Comparison of ENCODE assay signal across 30 mouse cellular contexts in the genomic region with DNA sequence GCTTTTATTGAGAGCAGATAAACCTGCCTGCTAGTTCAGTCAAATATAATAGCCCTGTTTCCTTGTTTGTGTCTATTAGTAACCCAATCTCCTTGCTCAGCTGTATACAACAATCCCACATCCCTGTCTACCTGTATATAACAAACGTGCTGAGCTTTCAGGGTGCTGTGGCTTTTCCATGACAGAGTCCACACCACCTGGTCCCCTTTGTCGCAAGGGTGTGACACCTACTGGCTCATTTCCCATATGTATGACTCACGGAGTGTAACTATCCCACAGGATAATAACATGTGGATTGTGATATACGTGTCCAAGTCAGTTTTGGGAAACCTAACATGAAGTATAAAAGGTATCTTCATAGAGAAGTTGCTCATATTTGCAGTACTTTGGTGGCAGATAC. TPM values are rescaled to one million over a fixed set of nuclear protein-coding genes. Genes with fewer than 3 reads are reported as not detected.
DNase-seq lines count a peak whose midpoint lies in the region; ATAC-seq and TF ChIP-seq lines count a peak whose summit lies in the region.
"Had no signal": no experiment of that assay in that cellular context is flagged by ENCODE, and none has a peak within 500 bp of the region (broad histone marks: within the 10 kb centered on the region; RNA-seq: fewer than 3 reads in every experiment).

No protein-coding gene starts in this region.

- H3K9me3 ChIP-seq in intestine, postnatal 0 days (ENCODE audit: control insufficient read depth), result no peaks in the 10 kb centered on the region
- no peaks in the 10 kb centered on the region for H3K9me3 ChIP-seq in intestine, embryonic 16.5 days (ENCODE audit: control insufficient read depth, low read length)
- H3K9me3 ChIP-seq in stomach, embryonic 16.5 days (replicated peaks; ENCODE audit: control insufficient read depth, low read length), result no peaks in the 10 kb centered on the region
- H3K9me3 ChIP-seq: forebrain, embryonic 12.5 days; forebrain, embryonic 15.5 days; intestine, embryonic 15.5 days had no signal

- no peak overlapping the region for H3K9ac ChIP-seq in intestine, postnatal 0 days (ENCODE audit: low read depth, low read length)
- H3K9ac ChIP-seq in intestine, embryonic 16.5 days (ENCODE audit: low read depth, low read length), result no peak overlapping the region
- no peak overlapping the region for H3K9ac ChIP-seq in stomach, embryonic 16.5 days (ENCODE audit: low read length)
- H3K9ac ChIP-seq: embryonic facial prominence, embryonic 12.5 days; forebrain, embryonic 12.5 days; forebrain, embryonic 15.5 days; hindbrain, embryonic 13.5 days; intestine, embryonic 15.5 days had no signal

- H3K27me3 ChIP-seq in intestine, postnatal 0 days (replicated peaks; ENCODE audit: control insufficient read depth, insufficient read depth, low read length), result no peaks in the 10 kb centered on the region
- H3K27me3 ChIP-seq in intestine, embryonic 16.5 days (replicated peaks; ENCODE audit: control insufficient read depth, insufficient read depth, low read length), result no peaks in the 10 kb centered on the region
- H3K27me3 ChIP-seq in C2C12 (ENCODE audit: control insufficient read depth, insufficient read depth, insufficient read length), result peaks cover 3% of the 10 kb centered on the region
- no peaks in the 10 kb centered on the region for H3K27me3 ChIP-seq in stomach, embryonic 16.5 days (ENCODE audit: control insufficient read depth, insufficient read depth, low read length)
- H3K27me3 ChIP-seq: embryonic facial prominence, embryonic 12.5 days; forebrain, embryonic 12.5 days; forebrain, embryonic 15.5 days; hindbrain, embryonic 13.5 days; intestine, embryonic 15.5 days; Patski had no signal

- no peak for DNase-seq in lung, postnatal 36 days
- DNase-seq in heart, postnatal 36 days, result no peak
- DNase-seq: adrenal gland, postnatal 10 days; adrenal gland, postnatal 36 days; cerebellum, adult 18-20 months; cerebellum, adult 9-10 months; cerebellum, postnatal 14 days; gastrocnemius, postnatal 25 days had no signal

- H3K79me2 ChIP-seq in C2C12 (ENCODE audit: control insufficient read depth, insufficient read depth), result no peaks in the 10 kb centered on the region

- no peak overlapping the region for H3K4me2 ChIP-seq in intestine, postnatal 0 days (replicated peaks; ENCODE audit: low read depth)
- H3K4me2 ChIP-seq in intestine, embryonic 16.5 days (ENCODE audit: low read depth, low read length), result no peak overlapping the region
- no peak overlapping the region for H3K4me2 ChIP-seq in stomach, embryonic 16.5 days (ENCODE audit: low read depth, low read length)
- H3K4me2 ChIP-seq: embryonic facial prominence, embryonic 12.5 days; forebrain, embryonic 12.5 days; forebrain, embryonic 15.5 days; heart, embryonic 11.5 days; hindbrain, embryonic 13.5 days; intestine, embryonic 15.5 days had no signal

- 49% methylated on average over 4 of the region's 4 CpGs for WGBS in intestine, postnatal 0 days
- WGBS in intestine, embryonic 16.5 days, result 75% methylated on average over 4 of the region's 4 CpGs
- 63% methylated on average over 4 of the region's 4 CpGs for WGBS in stomach, embryonic 16.5 days

- intact Hi-C loops in heart, postnatal 36 days (cut with DNase I), result no loop called here

- no peak overlapping the region for H3K4me3 ChIP-seq in intestine, postnatal 0 days (ENCODE audit: low read depth, low read length)
- H3K4me3 ChIP-seq in intestine, embryonic 16.5 days (ENCODE audit: low read length), result no peak overlapping the region
- no peak overlapping the region for H3K4me3 ChIP-seq in C2C12 (ENCODE audit: insufficient read depth, poor library complexity, severe bottlenecking)
- H3K4me3 ChIP-seq in stomach, embryonic 16.5 days (replicated peaks; ENCODE audit: low read length), result no peak overlapping the region
- H3K4me3 ChIP-seq: embryonic facial prominence, embryonic 12.5 days; erythroblast, embryonic 14.5 days; forebrain, embryonic 12.5 days; forebrain, embryonic 15.5 days; hindbrain, embryonic 10.5 days; hindbrain, embryonic 13.5 days; intestine, embryonic 15.5 days had no signal

- no peaks in the 10 kb centered on the region for H3K4me1 ChIP-seq in intestine, postnatal 0 days (replicated peaks; ENCODE audit: control insufficient read depth, insufficient read depth, low read length)
- no peaks in the 10 kb centered on the region for H3K4me1 ChIP-seq in intestine, embryonic 16.5 days (ENCODE audit: control insufficient read depth, insufficient read depth, low read length)
- H3K4me1 ChIP-seq in stomach, embryonic 16.5 days (ENCODE audit: control insufficient read depth, insufficient read depth, low read length), result peaks cover 2% of the 10 kb centered on the region; the same call in 1 of the 2 replicates
- H3K4me1 ChIP-seq: embryonic facial prominence, embryonic 12.5 days; forebrain, embryonic 15.5 days; hindbrain, embryonic 13.5 days; intestine, embryonic 15.5 days had no signal

- H3ac ChIP-seq in C2C12 (ENCODE audit: control insufficient read depth, insufficient read length, low read depth), result no peak overlapping the region

- peak; percentile 53; the same call in 1 of the 2 replicates for ATAC-seq in intestine, postnatal 0 days
- ATAC-seq in intestine, embryonic 16.5 days, result no peak
- ATAC-seq in stomach, embryonic 16.5 days (ENCODE audit: insufficient read depth, low FRiP score), result peak; percentile 56; the same call in 1 of the 2 replicates
- ATAC-seq: forebrain, embryonic 15.5 days; hindbrain, embryonic 16.5 days; intestine, embryonic 15.5 days; Patski had no signal

- H3K36me3 ChIP-seq in intestine, postnatal 0 days (ENCODE audit: control insufficient read depth, insufficient read depth), result no peaks in the 10 kb centered on the region
- H3K36me3 ChIP-seq in intestine, embryonic 16.5 days (ENCODE audit: control insufficient read depth, insufficient read depth, low read length), result no peaks in the 10 kb centered on the region
- H3K36me3 ChIP-seq in C2C12 (ENCODE audit: control insufficient read depth, insufficient read depth), result no peaks in the 10 kb centered on the region
- no peaks in the 10 kb centered on the region for H3K36me3 ChIP-seq in stomach, embryonic 16.5 days (ENCODE audit: control insufficient read depth, insufficient read depth, low read length)
- H3K36me3 ChIP-seq: embryonic facial prominence, embryonic 12.5 days; forebrain, embryonic 12.5 days; forebrain, embryonic 15.5 days; hindbrain, embryonic 10.5 days; hindbrain, embryonic 13.5 days; intestine, embryonic 15.5 days had no signal

- H3K79me3 ChIP-seq in C2C12 (ENCODE audit: low read depth), result no peaks in the 10 kb centered on the region

- H3K27ac ChIP-seq in intestine, postnatal 0 days (ENCODE audit: low read depth, low read length), result no peak overlapping the region
- no peak overlapping the region for H3K27ac ChIP-seq in intestine, embryonic 16.5 days (ENCODE audit: low read length)
- 0 out of 2 replicates have a peak overlapping the region, but pooled peaks have one; percentile 18 for H3K27ac ChIP-seq in stomach, embryonic 16.5 days (ENCODE audit: low read length)
- H3K27ac ChIP-seq: embryonic facial prominence, embryonic 12.5 days; forebrain, embryonic 12.5 days; forebrain, embryonic 15.5 days; hindbrain, embryonic 10.5 days; hindbrain, embryonic 13.5 days; intestine, embryonic 15.5 days had no signal

- no peak for TF ChIP-seq CTCF in intestine, postnatal 0 days (IDR thresholded peaks at IDR 0.05; ENCODE audit: low read depth)
- TF ChIP-seq CTCF in C2C12 (IDR thresholded peaks at IDR 0.05; ENCODE audit: control insufficient read depth, insufficient read depth, insufficient read length), result no peak

TF ChIP-seq in C2C12, 6 proteins besides CTCF, POLR2A, EP300 and RAD21:
- TF ChIP-seq MYOD1 (IDR thresholded peaks at IDR 0.05; ENCODE audit: control insufficient read depth, insufficient read length, low read depth) (peak; percentile 37), MAX (IDR thresholded peaks at IDR 0.05) (no peak), USF1 (IDR thresholded peaks at IDR 0.05; ENCODE audit: low read depth) (no peak)
TF ChIP-seq in C2C12: peak in this region for 1.

RNA-seq across cellular contexts. Expression of a gene that starts 16.8 kb away (rescaled TPM):
- polyA plus RNA-seq in intestine, postnatal 0 days (2015; fragmentation: Nextera tagmentation; extraction: Ambion mirVana), result not detected in 2 replicates
- not detected in 2 replicates for polyA plus RNA-seq in intestine, embryonic 16.5 days (2015; fragmentation: Nextera tagmentation; extraction: Ambion mirVana)
- not detected for polyA plus RNA-seq in C2C12 (2012; fragmentation: generic; extraction: Trizol)
- polyA plus RNA-seq in stomach, embryonic 16.5 days (2015; fragmentation: Nextera tagmentation; extraction: Ambion mirVana), result not detected in 2 replicates
- total RNA-seq in heart, postnatal 36 days (2021), result not detected
- total RNA-seq: adrenal gland, adult 18-20 months; adrenal gland, postnatal 10 days; adrenal gland, postnatal 36 days; ES-E14; gastrocnemius, adult 8-10 months; gastrocnemius, postnatal 25 days; heart, adult 8-10 months; heart, postnatal 25 days had no signal
- polyA plus RNA-seq: embryonic facial prominence, embryonic 12.5 days; erythroblast, embryonic 14.5 days; forebrain, embryonic 12.5 days; forebrain, embryonic 15.5 days; gonadal fat pad, adult 2 months; heart, embryonic 11.5 days; heart, embryonic 14.5 days; heart, postnatal 0 days; hindbrain, embryonic 10.5 days; hindbrain, embryonic 13.5 days; hindbrain, embryonic 16.5 days; intestine, embryonic 15.5 days; Patski had no signal
